In genomic region chr1:171620091-171620490, GRCm38 (mm10) we compare ENCODE assay signal across 23 mouse cellular contexts. TPM values are rescaled to one million over a fixed set of nuclear protein-coding genes. Genes with fewer than 3 reads are reported as not detected.
DNase-seq lines count a peak whose midpoint lies in the region; ATAC-seq and TF ChIP-seq lines count a peak whose summit lies in the region.
"Had no signal": no experiment of that assay in that cellular context is flagged by ENCODE, and none has a peak within 500 bp of the region (broad histone marks: within the 10 kb centered on the region; RNA-seq: fewer than 3 reads in every experiment).

No protein-coding gene starts in this region.

- H3K4me3 ChIP-seq in heart, embryonic 10.5 days: no peak overlapping the region
- H3K4me3 ChIP-seq in bone marrow macrophage, adult 2 months (ENCODE audit: insufficient read depth, low read length): no peak overlapping the region
- H3K4me3 ChIP-seq: embryonic facial prominence, embryonic 10.5 days; embryonic facial prominence, embryonic 12.5 days; forebrain, embryonic 13.5 days; forebrain, embryonic 15.5 days had no signal

- H3K4me1 ChIP-seq in heart, embryonic 10.5 days: no peaks in the 10 kb centered on the region
- H3K4me1 ChIP-seq in bone marrow macrophage, adult 2 months (ENCODE audit: control insufficient read depth, insufficient read depth, low read length): peaks cover 45% of the 10 kb centered on the region
- H3K4me1 ChIP-seq: embryonic facial prominence, embryonic 10.5 days; embryonic facial prominence, embryonic 12.5 days; forebrain, embryonic 13.5 days; forebrain, embryonic 15.5 days had no signal

- no peak for TF ChIP-seq CTCF in bone marrow macrophage, adult 2 months (IDR thresholded peaks at IDR 0.05; ENCODE audit: low read depth, low read length)

- peak; percentile 66 for DNase-seq in heart, embryonic 10.5 days (ENCODE audit: low spot score)
- no peak for DNase-seq in heart, adult 9 months (ENCODE audit: low spot score in 2 of 2)
- DNase-seq in layer of hippocampus, adult 8-10 months (ENCODE audit: low spot score in 2 of 2): no peak
- no peak for DNase-seq in adrenal gland, postnatal 36 days
- DNase-seq: adrenal gland, adult 2 months; adrenal gland, postnatal 10 days; adrenal gland, postnatal 25 days; cerebellum, adult 11-12 months; cerebellum, adult 2 months; cerebellum, adult 9-10 months; cerebellum, postnatal 10 days; cerebellum, postnatal 25 days; forebrain, postnatal 0 days had no signal

- TF ChIP-seq POLR2A in bone marrow macrophage, adult 2 months (IDR thresholded peaks at IDR 0.05; ENCODE audit: borderline replicate concordance, low read depth, low read length): no peak

- no peaks in the 10 kb centered on the region for H3K36me3 ChIP-seq in heart, embryonic 10.5 days
- H3K36me3 ChIP-seq: embryonic facial prominence, embryonic 10.5 days; embryonic facial prominence, embryonic 12.5 days; forebrain, embryonic 15.5 days had no signal

- peak; percentile 8; the same call in 1 of the 2 replicates for ATAC-seq in megakaryocyte progenitor cell, adult 5-6 weeks (replicated peaks; ENCODE audit: poor library complexity)
- ATAC-seq: forebrain, embryonic 13.5 days; forebrain, embryonic 15.5 days; forebrain, postnatal 0 days had no signal

- no peaks in the 10 kb centered on the region for H3K9me3 ChIP-seq in heart, embryonic 10.5 days
- H3K9me3 ChIP-seq: embryonic facial prominence, embryonic 10.5 days; embryonic facial prominence, embryonic 12.5 days; forebrain, embryonic 13.5 days; forebrain, embryonic 15.5 days had no signal

- no peak overlapping the region for H3K27ac ChIP-seq in heart, embryonic 10.5 days
- H3K27ac ChIP-seq in bone marrow macrophage, adult 2 months (ENCODE audit: insufficient read depth, low read depth, low read length): peak overlapping the region; percentile 62
- H3K27ac ChIP-seq: embryonic facial prominence, embryonic 10.5 days; embryonic facial prominence, embryonic 12.5 days; forebrain, embryonic 13.5 days; forebrain, embryonic 15.5 days had no signal

- H3K27me3 ChIP-seq in heart, embryonic 10.5 days (ENCODE audit: insufficient read depth, poor library complexity, severe bottlenecking): no peaks in the 10 kb centered on the region
- H3K27me3 ChIP-seq: embryonic facial prominence, embryonic 12.5 days; forebrain, embryonic 13.5 days; forebrain, embryonic 15.5 days had no signal

- 87% methylated on average over 6 of the region's 6 CpGs for WGBS in heart, embryonic 10.5 days

RNA-seq across cellular contexts. Expression of gene Ly9, which starts 12.9 kb away (rescaled TPM):
- not detected in 2 replicates for polyA plus RNA-seq in heart, embryonic 10.5 days (2016; fragmentation: Nextera tagmentation; extraction: Ambion mirVana)
- polyA plus RNA-seq in bone marrow macrophage, adult 2 months (2012; ENCODE audit: insufficient read depth, insufficient read length, missing spikeins): 249 and 274 TPM in 2 replicates
- total RNA-seq in megakaryocyte progenitor cell, adult 5-6 weeks (2015): 18.9 and 20.7 TPM in 2 replicates
- total RNA-seq in megakaryocyte progenitor cell, adult 5-6 weeks (2017): 29.4 and 30.0 TPM in 2 replicates
- total RNA-seq in layer of hippocampus, adult 8-10 months (2022): 1 to 10 TPM in 2 of 4 experiments, under 1 TPM in 2; 0.25 to 6.0 (median 2.4) TPM
- total RNA-seq in adrenal gland, postnatal 36 days (2021): 1 to 10 TPM in 1 of 2 experiments, under 1 TPM in 1; 0.49 to 1.4 TPM
- total RNA-seq: forebrain, postnatal 0 days; MEL had no signal
- polyA plus RNA-seq: C2C12; forebrain, embryonic 11.5 days; forebrain, embryonic 13.5 days had no signal

RNA-seq across cellular contexts. Expression of gene Slamf7, which starts 32.7 kb away (rescaled TPM):
- not detected in 2 replicates for polyA plus RNA-seq in heart, embryonic 10.5 days (2016; fragmentation: Nextera tagmentation; extraction: Ambion mirVana)
- polyA plus RNA-seq in bone marrow macrophage, adult 2 months (2012; ENCODE audit: insufficient read depth, insufficient read length, missing spikeins): 177 and 179 TPM in 2 replicates
- total RNA-seq in megakaryocyte progenitor cell, adult 5-6 weeks (2015): 0.59 and 2.3 TPM in 2 replicates
- 0.30 and 1.7 TPM in 2 replicates for total RNA-seq in megakaryocyte progenitor cell, adult 5-6 weeks (2017)
- total RNA-seq in layer of hippocampus, adult 8-10 months (2022): under 1 TPM in 1 of 4 experiments, not detected in 3; 0.13 TPM
- total RNA-seq in adrenal gland, postnatal 36 days (2021): 1 to 10 TPM in 1 of 2 experiments, under 1 TPM in 1; 0.43 to 1.1 TPM
- total RNA-seq: ES-E14, MEL had no signal
- polyA plus RNA-seq: C2C12; embryonic facial prominence, embryonic 10.5 days; embryonic facial prominence, embryonic 12.5 days; forebrain, embryonic 11.5 days; forebrain, embryonic 13.5 days; forebrain, embryonic 15.5 days; forebrain, postnatal 0 days had no signal
